11 mouse cellular contexts compared by ENCODE assay signal in genomic region chrX:157951698-157952097, GRCm38 (mm10).
DNase-seq lines count a peak whose midpoint lies in the region; ATAC-seq lines count a peak whose summit lies in the region.
"Had no signal": no experiment of that assay in that cellular context is flagged by ENCODE, and none has a peak within 500 bp of the region (broad histone marks: within the 10 kb centered on the region; RNA-seq: fewer than 3 reads in every experiment).

No protein-coding gene starts in this region.

- H3K4me3 ChIP-seq in forebrain, embryonic 16.5 days (replicated peaks; ENCODE audit: low read length): no peak overlapping the region
- H3K4me3 ChIP-seq in forebrain, embryonic 10.5 days: no peak overlapping the region
- H3K4me3 ChIP-seq: forebrain, embryonic 15.5 days had no signal

- H3K27me3 ChIP-seq in forebrain, embryonic 16.5 days (replicated peaks; ENCODE audit: control insufficient read depth, insufficient read depth, low read length): no peaks in the 10 kb centered on the region
- peaks cover 5% of the 10 kb centered on the region; the same call in 1 of the 2 replicates for H3K27me3 ChIP-seq in forebrain, embryonic 10.5 days (ENCODE audit: poor library complexity, severe bottlenecking)
- H3K27me3 ChIP-seq: forebrain, embryonic 15.5 days had no signal

- intact Hi-C loops in gastrocnemius, postnatal 36 days (cut with DNase I): loop anchor here (5.0 kb wide), 1 partner anchor 971 kb away; no protein-coding TSS in a partner anchor

- ATAC-seq in common myeloid progenitor, adult 5-6 weeks (replicated peaks; ENCODE audit: low read depth, poor library complexity, severe bottlenecking): peak; percentile 94
- no peak for ATAC-seq in forebrain, embryonic 16.5 days
- ATAC-seq: forebrain, embryonic 15.5 days had no signal

- H3K36me3 ChIP-seq in forebrain, embryonic 16.5 days (ENCODE audit: control insufficient read depth, insufficient read depth): no peaks in the 10 kb centered on the region
- no peaks in the 10 kb centered on the region for H3K36me3 ChIP-seq in forebrain, embryonic 10.5 days (replicated peaks)
- H3K36me3 ChIP-seq: forebrain, embryonic 15.5 days had no signal

- H3K4me2 ChIP-seq in forebrain, embryonic 16.5 days (ENCODE audit: low read length): no peak overlapping the region
- H3K4me2 ChIP-seq: forebrain, embryonic 15.5 days had no signal

- H3K9me3 ChIP-seq in forebrain, embryonic 16.5 days (ENCODE audit: control insufficient read depth, low read length): no peaks in the 10 kb centered on the region
- no peaks in the 10 kb centered on the region for H3K9me3 ChIP-seq in forebrain, embryonic 10.5 days
- H3K9me3 ChIP-seq: forebrain, embryonic 15.5 days had no signal

- no peaks in the 10 kb centered on the region for H3K4me1 ChIP-seq in forebrain, embryonic 16.5 days (replicated peaks; ENCODE audit: control insufficient read depth, insufficient read depth, low read length)
- H3K4me1 ChIP-seq in forebrain, embryonic 10.5 days: no peaks in the 10 kb centered on the region
- H3K4me1 ChIP-seq: forebrain, embryonic 15.5 days had no signal

- peak; percentile 4 for DNase-seq in gastrocnemius, adult 18-20 months (ENCODE audit: low spot score)
- DNase-seq in gastrocnemius, postnatal 36 days: no peak
- DNase-seq in lung, postnatal 14 days: peak; percentile 0
- DNase-seq in lung, postnatal 4 days: no peak
- DNase-seq in retina, embryonic 14.5 days (ENCODE audit: low spot score): peak; percentile 48
- no peak for DNase-seq in forebrain, embryonic 10.5 days (ENCODE audit: extremely low spot score, low spot score)
- DNase-seq: heart, postnatal 36 days; thymus, adult 18-20 months had no signal

- no peak overlapping the region for H3K9ac ChIP-seq in forebrain, embryonic 16.5 days (replicated peaks; ENCODE audit: low read depth, low read length)
- H3K9ac ChIP-seq: forebrain, embryonic 15.5 days had no signal

- H3K27ac ChIP-seq in forebrain, embryonic 16.5 days (ENCODE audit: low read length): no peak overlapping the region
- no peak overlapping the region for H3K27ac ChIP-seq in forebrain, embryonic 10.5 days
- H3K27ac ChIP-seq: forebrain, embryonic 15.5 days had no signal

Comparison
In these comparisons a context has a peak if more than half of its experiments do, and no peak if none do; other contexts are left out.
1. DNase-seq: peak in gastrocnemius, adult 18-20 months (single experiment), lung, postnatal 14 days (single experiment) and retina, embryonic 14.5 days (single experiment); none in gastrocnemius, postnatal 36 days (0 of 2), lung, postnatal 4 days (0 of 2) and forebrain, embryonic 10.5 days (single experiment).